Mouse (Mus musculus) retina, postnatal 7 days (tissue): ENCODE data around the gene Gm21981.

ENCODE experiments used
- DNase-seq: peaks from one replicate; pipeline ENCODE4 v3.0.0-alpha.2; 2012; ENCODE audit warnings: low read depth, low spot score

The Gm21981 gene

DNA sequence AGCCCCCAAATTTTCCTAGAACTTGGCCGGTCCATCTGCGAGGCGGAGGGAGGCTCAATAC, at the start of gene Gm21981:
Gene Gm21981, minus strand, starts transcription at position 14 of the 61 bp plus-strand sequence.
- no peak for DNase-seq

DNA sequence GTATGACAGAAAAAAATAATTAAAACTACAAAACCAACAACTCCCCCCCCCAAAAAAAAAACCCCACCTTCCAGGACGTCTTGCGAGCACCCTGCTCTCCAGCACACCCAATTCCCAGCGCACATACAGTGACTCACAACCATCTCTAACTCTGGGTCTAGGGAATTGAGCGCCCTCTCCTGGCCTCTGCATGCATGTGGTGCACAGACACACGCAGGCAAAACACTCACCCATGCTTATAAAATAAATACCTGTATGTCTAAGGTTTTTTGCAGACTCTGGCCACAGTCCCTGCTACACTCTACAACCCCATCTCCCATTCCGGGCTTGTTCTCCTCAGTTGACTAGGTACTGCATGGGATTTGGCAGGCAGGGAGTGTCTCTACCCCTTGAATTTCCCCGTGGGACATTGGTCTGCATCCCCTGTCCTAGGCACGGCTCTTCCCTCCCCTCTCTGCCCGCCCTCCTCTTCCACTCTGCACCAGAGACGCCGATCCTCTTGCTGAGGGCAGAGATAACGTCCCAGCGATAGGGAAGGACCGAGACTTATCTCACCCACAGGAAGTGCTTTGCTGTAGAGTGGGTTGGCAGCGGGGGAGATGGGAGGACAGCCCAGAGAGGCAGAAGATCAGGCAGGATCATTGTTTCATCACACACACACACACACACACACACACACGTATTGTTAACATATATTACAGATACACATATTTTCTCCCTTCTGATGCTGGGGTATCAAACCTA, 48.9 kb upstream of the Gm21981 start:
- no peak for DNase-seq

- DNase-seq = no peak
These were observed 45.9 kb upstream of the Gm21981 start for GRCm38 (mm10) chr17:47740186-47740585.

DNA sequence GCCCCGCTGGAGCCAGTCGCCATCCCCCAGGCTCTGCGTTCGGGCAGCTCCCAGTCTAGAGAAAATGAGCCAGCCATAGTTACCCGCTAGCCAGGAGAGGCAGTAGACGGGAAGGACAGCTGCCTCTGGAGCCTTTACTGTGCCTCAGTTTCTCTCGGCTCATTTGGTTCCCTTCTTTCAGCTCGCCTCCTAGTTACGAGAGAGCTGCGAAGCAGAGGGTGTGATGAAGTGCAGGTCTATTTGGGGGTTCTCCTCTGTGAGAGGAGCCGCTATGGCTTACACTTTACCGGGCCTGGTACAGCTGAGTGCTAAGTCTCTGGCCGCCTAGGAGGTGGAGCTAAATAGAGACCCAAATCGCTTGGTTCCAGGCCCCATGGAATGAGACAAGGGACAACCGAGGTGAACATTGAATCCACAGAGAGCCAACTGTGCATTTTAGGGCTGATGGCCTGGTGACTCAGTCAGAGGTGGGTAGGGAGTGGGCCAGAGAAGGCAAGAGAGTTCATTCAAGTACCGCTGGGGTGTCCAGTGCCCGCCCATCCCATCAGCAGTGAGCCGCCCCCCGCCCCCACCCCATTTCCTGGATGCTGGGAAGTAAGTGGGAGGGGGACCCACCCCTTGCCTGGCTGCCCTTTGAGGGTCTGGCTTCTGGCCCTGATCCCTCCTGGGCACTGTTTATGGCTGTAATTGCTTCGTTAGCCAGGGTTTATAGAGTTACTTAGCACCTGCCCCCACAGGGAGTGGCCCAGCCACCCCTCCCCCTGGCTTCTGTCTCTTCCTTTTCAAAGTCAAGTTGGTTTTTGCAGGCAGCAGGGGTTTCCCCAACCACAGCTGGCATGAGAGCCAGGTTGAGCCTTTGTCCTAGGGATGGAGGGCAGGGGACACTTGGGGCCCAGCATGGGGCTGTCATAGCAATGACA, 44.9 kb upstream of the Gm21981 start:
- DNase-seq = no peak

- DNase-seq = no peak
These were observed 44.0 kb upstream of the Gm21981 start for GRCm38 (mm10) chr17:47738066-47738878.

DNA sequence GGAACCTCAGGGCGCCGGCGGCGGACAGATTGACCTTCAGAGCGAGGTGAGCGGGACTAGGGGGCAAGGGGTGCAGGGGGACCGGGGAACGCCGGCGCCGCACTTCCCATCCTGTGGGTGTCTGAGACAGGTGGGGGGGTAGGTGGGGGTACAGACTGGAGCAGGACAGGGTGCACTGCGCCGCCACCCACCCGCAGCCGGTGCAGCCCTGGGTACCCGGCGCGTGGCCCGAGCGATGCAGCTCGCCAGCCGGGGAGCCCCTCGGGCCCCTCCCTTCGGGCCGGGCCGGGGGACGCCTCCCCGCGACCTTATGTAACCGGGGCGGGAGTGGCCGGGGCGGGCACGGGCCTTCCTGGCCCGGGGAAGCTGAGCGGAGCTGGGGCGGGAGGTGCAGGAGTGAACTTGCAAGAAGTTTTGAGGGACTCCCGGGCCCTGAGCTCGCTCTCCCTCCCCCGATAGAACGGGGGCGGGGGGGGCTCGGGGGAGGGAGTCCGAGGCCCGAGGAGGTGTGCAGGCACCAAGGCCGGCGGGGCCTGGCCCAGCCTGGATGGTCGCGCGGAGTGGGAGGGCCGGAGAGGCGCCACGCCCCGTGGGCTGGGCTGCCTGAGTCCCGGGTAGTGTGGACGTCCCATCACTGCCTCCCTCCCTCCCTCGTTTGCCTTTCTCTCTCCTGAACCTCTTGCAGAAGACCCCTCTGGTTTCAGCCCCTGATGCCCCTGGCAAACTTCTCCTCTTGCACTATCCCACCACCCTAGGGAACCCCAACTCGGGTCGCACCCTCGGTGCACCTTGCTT, 43.2 kb upstream of the Gm21981 start:
- no peak for DNase-seq

DNA sequence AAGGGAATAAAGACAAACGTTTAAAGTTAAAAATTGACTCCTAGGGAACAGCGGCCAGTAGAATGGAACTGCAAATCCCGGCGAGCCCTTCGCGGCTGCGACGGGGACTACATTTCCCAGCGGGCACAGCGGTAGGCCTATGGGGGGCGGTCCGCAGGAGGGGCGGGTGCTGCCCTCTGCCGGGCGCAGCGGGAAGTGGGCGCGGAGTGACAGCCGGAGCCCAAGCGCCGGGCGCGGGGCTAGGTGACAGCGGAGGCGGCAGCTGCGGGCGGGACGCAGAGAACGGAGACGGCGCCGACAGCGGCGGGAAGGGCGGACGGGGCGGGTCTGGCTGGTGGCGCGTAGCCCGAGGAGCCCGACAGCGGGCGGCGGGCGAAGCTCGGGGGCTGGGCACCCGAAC, 42.6 kb upstream of the Gm21981 start, which contains the start of gene Tfeb:
Gene Tfeb, plus strand, starts transcription at position 175 of the 400 bp plus-strand sequence.
- peak; percentile 87 for DNase-seq

DNA sequence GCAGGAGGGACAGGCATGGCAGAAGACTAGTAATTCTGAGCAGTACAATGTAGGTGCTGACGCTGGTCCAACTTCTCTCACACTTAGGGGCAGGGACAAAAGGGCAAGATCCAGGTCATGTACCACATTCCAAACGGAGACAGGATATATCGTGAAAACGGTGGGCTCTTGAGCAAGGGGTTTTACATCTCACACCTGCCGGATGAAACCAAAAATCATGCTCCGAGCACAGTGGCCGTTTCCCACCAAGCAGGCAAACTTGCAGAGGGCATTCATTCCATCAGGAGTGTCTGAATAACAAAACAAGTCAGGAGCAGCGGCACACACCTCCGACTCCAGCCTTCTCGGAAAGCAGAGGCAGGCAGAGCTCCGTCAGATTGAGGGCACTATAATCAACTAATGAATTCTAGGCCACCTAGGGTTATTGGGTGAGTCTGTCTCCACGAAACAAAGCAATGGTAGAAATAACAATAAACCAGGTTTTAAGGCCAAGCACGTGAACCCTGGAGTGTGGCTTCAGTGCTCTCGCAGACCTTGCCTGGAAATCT, 41.4 kb upstream of the Gm21981 start:
- DNase-seq = no peak

DNA sequence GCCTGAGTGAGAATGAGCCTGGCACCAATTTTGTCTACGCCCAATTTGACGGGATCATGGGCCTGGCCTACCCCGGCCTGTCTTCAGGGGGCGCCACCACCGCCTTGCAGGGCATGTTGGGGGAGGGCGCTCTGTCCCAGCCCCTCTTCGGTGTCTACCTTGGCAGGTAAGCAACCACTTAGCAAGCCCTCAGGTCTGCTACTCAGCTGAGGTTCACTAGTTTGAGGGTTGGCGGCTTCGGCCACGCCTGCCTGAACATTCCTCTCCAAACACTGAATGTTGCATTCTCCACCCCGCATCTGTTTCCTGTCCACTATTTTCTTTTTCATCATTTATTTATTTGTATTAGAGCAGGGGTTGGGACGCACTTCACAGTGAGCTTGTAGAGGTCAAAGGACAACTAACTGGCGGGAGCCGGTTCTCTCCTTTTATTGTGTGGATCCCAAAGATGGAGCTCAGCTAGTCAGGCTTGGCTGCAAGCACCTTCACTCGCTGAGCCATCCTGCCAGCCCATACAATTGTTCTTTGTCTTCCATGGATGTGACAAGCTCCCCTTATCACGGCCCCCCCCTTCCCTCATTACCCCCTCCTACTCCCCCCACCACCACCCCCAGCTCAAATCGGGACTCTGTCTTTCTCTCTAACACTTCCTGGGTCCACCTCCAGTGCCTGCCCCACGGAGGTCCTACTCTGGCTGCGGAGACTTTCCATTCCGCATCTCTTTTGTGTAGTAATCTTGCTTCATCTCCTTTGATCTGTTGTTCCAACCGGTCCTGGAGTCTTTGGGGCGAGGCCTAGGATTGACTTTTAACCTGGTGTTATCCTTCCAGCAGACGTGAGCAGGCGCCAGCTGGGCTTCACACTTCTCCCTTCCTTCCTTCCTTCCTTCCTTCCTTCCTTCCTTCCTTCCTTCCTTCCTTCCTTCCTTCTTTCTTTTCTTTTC, 36.6 kb upstream of the Gm21981 start:
- DNase-seq = no peak

GRCm38 (mm10) chr17:47726566-47726965, 32.3 kb upstream of the Gm21981 start, which contains the start of gene Pgc:
Gene Pgc, plus strand, starts transcription at chr17:47726842.
- no peak for DNase-seq

DNA sequence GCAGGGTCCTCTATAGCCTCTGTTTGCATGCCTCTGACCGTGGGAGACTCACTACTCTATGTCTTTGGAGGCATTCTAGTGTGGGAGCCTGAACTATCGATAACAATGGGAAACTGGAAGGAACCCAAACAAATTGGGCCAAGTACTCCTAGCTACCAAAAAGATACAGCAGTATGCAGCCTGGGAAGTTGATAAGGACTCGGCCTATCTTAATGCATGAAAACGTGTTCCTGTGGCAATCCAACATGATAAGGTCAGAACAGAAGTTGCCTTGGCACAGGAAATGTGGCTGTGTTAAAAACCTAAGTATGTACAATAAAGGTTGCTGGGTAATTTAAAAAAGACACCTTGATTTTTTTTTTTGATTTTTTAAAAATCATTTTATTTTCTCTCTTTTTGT, 26.9 kb upstream of the Gm21981 start:
- DNase-seq = no peak

DNA sequence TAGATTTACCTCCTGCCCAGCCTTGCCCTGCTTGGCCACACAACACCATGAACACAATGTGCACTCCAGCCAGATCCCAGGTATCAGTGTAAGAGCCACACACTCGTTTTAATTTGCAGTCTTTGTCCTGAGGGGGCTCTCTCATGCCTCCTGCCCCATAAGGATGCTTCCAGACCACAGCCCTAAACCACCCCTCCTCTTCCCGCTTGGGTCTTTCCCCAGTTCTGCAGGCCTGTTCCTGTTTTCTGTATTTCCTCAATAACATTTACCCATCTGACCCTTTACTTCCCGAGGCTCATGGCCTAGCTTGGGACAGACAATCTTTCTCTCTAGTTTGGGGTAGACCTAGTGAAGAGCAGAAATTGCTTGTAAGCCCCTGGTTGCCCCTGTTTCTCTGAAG, 20.8 kb upstream of the Gm21981 start:
- DNase-seq = no peak

DNA sequence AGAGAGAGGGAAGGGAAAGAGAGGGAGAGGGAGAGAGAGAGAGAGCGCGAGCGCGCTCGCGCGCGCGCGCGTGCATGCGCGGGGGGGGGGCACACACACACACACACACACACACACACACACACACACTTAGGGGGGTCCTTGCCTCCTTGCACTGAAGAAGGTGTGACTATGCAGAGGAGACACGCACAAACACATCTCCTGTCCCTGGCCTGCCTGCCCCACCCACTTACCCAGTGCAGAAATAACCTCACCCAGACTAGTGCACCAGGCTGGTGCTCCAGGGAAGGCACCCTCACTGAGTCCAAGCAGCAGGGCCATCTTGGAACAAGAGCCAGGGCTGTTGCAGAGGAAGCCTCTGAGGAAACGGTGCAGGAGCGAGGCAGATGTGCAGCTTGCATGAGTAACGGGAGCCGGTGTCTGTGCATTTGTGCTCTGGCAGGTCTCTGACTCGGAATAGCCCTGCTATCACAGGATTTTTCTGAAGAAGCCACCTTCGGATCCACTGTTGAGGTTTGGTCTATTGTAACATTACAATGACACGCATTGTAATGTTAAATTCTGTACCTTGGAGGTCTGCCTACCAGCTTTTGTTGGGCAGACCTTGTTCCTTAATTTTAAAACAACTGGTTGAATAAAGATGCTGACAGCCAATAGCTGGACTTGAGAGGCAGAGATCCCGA, 18.8 kb upstream of the Gm21981 start:
- DNase-seq = no peak

- no peak for DNase-seq
These were observed 17.6 kb upstream of the Gm21981 start for GRCm38 (mm10) chr17:47711883-47712282.

DNA sequence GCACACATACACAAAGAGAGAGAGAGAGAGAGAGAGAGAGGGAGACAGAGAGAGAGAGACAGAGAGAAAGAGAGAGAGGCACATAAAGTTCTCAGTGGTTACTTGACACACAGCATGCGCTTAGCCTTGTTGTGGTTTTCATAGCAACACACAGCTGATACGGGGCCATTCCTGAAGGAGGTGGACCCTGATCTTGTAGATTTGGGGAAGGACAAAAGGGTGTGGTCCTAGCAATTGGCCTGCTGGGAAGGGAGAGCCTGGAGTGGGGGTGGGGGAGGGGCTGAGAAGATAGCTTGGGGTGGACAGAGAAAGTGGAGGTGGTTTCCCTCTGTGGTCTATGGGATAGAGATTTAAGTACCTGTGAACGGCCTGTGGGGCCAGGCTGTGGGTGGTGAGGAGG, 15.8 kb upstream of the Gm21981 start:
- no peak for DNase-seq

- no peak for DNase-seq
These were observed 14.7 kb upstream of the Gm21981 start for GRCm38 (mm10) chr17:47708972-47709371.

- no peak for DNase-seq
These were observed 13.7 kb upstream of the Gm21981 start for GRCm38 (mm10) chr17:47707961-47708360.

DNA sequence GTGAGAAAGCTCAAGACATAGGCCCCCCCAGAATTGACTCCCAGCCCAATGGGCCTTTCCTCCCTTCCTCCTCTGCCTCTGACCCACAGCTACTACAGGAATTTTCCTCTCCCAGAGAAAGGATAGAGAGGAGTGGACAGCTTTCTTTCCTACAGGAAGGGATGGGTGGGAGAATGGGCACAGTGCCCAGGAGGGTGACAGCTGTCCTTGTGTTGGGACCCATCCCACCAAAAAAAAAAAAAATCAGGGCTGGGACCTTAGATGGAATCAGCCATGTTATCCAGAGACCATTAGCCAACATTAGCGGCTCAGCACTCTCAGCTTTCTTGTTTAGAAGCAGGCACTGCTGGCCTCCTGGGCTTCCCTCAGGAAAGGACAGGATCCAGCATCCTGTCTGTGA, 11.9 kb upstream of the Gm21981 start:
- DNase-seq = no peak

- no peak for DNase-seq
These were observed 10.4 kb upstream of the Gm21981 start for GRCm38 (mm10) chr17:47704692-47705091.

DNA sequence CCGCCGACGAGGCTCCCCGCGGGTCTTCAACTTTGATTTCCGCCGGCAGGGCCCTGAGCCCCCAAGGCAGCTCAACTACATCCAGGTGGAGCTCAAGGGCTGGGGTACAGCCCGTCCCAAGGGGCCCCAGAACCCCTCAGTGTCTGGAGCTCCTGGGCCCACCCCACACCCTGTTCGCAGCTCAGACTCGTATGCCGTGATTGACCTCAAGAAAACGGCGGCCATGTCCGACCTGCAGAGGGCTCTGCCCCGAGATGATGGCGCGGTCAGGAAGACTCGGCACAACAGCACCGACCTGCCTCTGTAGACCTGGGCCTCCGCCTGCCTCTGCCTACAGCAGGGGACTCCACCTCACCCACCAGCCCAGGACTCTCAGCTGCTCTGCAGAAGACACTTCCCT, 9.3 kb upstream of the Gm21981 start:
- no peak for DNase-seq
